Mouse (Mus musculus) midbrain, embryonic 16.5 days (tissue): ENCODE results near the gene Castor2. TPM values are rescaled to one million over a fixed set of nuclear protein-coding genes. Genes with fewer than 3 reads are reported as not detected.

Experiments used
- polyA plus RNA-seq: library from polyadenylated mRNA; unstranded; fragments of >200 nt; fragmentation: Nextera tagmentation; extraction: Ambion mirVana; gene quantifications from 2 replicates; pipeline ENCODE4 v1.2.1, GENCODE M21; 2015

Gene Castor2
- polyA plus RNA-seq, 1 experiment from 2014 or later, result 34.8 TPM

Other genes starting within 250 kb of the Castor2 start
- 19.1 and 20.9 TPM in 2 replicates for gene Rcc1l, start 77.1 kb downstream of the Castor2 start, polyA plus RNA-seq
- gene Gtf2ird2, start 84.3 kb downstream of the Castor2 start, polyA plus RNA-seq, result 15.0 and 15.2 TPM in 2 replicates
- 2.5 and 2.7 TPM in 2 replicates for gene Ncf1, start 129.9 kb downstream of the Castor2 start, polyA plus RNA-seq
- 133 and 164 TPM in 2 replicates for gene Gtf2i, start 215.0 kb downstream of the Castor2 start, polyA plus RNA-seq